Mouse (Mus musculus): ENCODE results near the gene Ccz1.

DNA sequence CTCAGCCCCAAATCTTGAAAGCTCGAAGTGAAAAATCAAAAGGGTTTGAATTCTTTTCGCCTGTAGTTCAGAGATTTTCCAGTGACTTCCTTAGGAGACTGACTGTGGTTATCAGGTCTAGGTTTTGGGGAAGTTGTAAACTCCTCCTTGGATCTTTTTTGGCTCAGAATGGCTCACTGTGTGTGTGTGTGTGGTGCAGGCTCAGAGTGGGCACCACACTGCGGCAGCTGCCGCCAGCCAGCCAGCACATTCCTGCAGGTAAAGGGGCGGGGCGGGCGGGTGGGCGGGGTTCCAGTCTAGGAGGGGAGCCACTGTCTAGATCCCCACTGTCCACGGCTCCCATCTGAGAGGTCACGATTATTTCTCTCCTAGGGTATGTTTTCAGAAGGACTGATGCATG, 73.1 kb downstream of the Ccz1 start:
- no peak for TF ChIP-seq CTCF (IDR thresholded peaks at IDR 0.05; ENCODE audit: control insufficient read depth, insufficient read depth, low read length)
- no peak for TF ChIP-seq POLR2A (IDR thresholded peaks at IDR 0.05; ENCODE audit: borderline replicate concordance, control insufficient read depth, low read depth, low read length)
